Mouse (Mus musculus): ENCODE results near the gene Metap1d. TPM values are rescaled to one million over a fixed set of nuclear protein-coding genes. Genes with fewer than 3 reads are reported as not detected.

Metap1d gene
- polyA plus RNA-seq, 1 experiment from 2014 or later: 13.5 TPM

GRCm38 (mm10) chr2:71541418-71542226 lies 88.5 kb downstream of the Metap1d start:
- no peaks in the 10 kb centered on the region for H3K9me3 ChIP-seq (ENCODE audit: control insufficient read depth)
- H3K36me3 ChIP-seq (ENCODE audit: control insufficient read depth, insufficient read depth): no peaks in the 10 kb centered on the region
- H3K27ac ChIP-seq (ENCODE audit: low read depth, low read length): no peak overlapping the region
- H3K4me3 ChIP-seq (ENCODE audit: low read depth, low read length): 0 out of 2 replicates have a peak overlapping the region, but pooled peaks have one; percentile 11
- H3K9ac ChIP-seq (ENCODE audit: low read depth, low read length): no peak overlapping the region
- WGBS: 2% methylated on average over 37 of the region's 37 CpGs
- H3K4me2 ChIP-seq (replicated peaks; ENCODE audit: low read depth): 0 out of 2 replicates have a peak overlapping the region, but pooled peaks have one; percentile 24
- ATAC-seq: no peak
- H3K27me3 ChIP-seq (replicated peaks; ENCODE audit: control insufficient read depth, insufficient read depth, low read length): peaks cover 97% of the 10 kb centered on the region
- no peak for TF ChIP-seq CTCF (IDR thresholded peaks at IDR 0.05; ENCODE audit: low read depth)
- no peaks in the 10 kb centered on the region for H3K4me1 ChIP-seq (replicated peaks; ENCODE audit: control insufficient read depth, insufficient read depth, low read length)

GRCm38 (mm10) chr2:71542227-71542815 lies 89.2 kb downstream of the Metap1d start:
- H3K4me2 ChIP-seq (replicated peaks; ENCODE audit: low read depth): no peak overlapping the region
- no peak overlapping the region for H3K4me3 ChIP-seq (ENCODE audit: low read depth, low read length)
- H3K4me1 ChIP-seq (replicated peaks; ENCODE audit: control insufficient read depth, insufficient read depth, low read length): no peaks in the 10 kb centered on the region
- no peak overlapping the region for H3K27ac ChIP-seq (ENCODE audit: low read depth, low read length)
- H3K9ac ChIP-seq (ENCODE audit: low read depth, low read length): no peak overlapping the region
- no peak for ATAC-seq
- 3% methylated on average over 11 of the region's 11 CpGs for WGBS
- H3K27me3 ChIP-seq (replicated peaks; ENCODE audit: control insufficient read depth, insufficient read depth, low read length): peaks cover 95% of the 10 kb centered on the region
- TF ChIP-seq CTCF (IDR thresholded peaks at IDR 0.05; ENCODE audit: low read depth): no peak
- no peaks in the 10 kb centered on the region for H3K9me3 ChIP-seq (ENCODE audit: control insufficient read depth)
- no peaks in the 10 kb centered on the region for H3K36me3 ChIP-seq (ENCODE audit: control insufficient read depth, insufficient read depth)

GRCm38 (mm10) chr2:71542816-71543301 lies 89.8 kb downstream of the Metap1d start:
- H3K9me3 ChIP-seq (ENCODE audit: control insufficient read depth): no peaks in the 10 kb centered on the region
- H3K27me3 ChIP-seq (replicated peaks; ENCODE audit: control insufficient read depth, insufficient read depth, low read length): peaks cover 91% of the 10 kb centered on the region
- H3K9ac ChIP-seq (ENCODE audit: low read depth, low read length): no peak overlapping the region
- peak overlapping the region; percentile 32 for H3K4me2 ChIP-seq (replicated peaks; ENCODE audit: low read depth)
- ATAC-seq: 0 out of 2 replicates have a peak, but pooled peaks have one; percentile 14
- under 1% methylated on average over 29 of the region's 30 CpGs for WGBS
- no peak overlapping the region for H3K27ac ChIP-seq (ENCODE audit: low read depth, low read length)
- H3K4me1 ChIP-seq (replicated peaks; ENCODE audit: control insufficient read depth, insufficient read depth, low read length): no peaks in the 10 kb centered on the region
- no peaks in the 10 kb centered on the region for H3K36me3 ChIP-seq (ENCODE audit: control insufficient read depth, insufficient read depth)
- no peak for TF ChIP-seq CTCF (IDR thresholded peaks at IDR 0.05; ENCODE audit: low read depth)
- peak overlapping the region; percentile 20; the same call in 1 of the 2 replicates for H3K4me3 ChIP-seq (ENCODE audit: low read depth, low read length)

GRCm38 (mm10) chr2:71543531-71543930 lies 90.5 kb downstream of the Metap1d start:
- no peak for ATAC-seq
- Histone ChIP-seq H3K9ac (ENCODE audit: low read depth, low read length) (no peak overlapping the region), H3K27me3 (replicated peaks; ENCODE audit: control insufficient read depth, insufficient read depth, low read length) (peaks cover 91% of the 10 kb centered on the region), H3K9me3 (ENCODE audit: control insufficient read depth) (no peaks in the 10 kb centered on the region), H3K4me2 (replicated peaks; ENCODE audit: low read depth) (no peak overlapping the region), H3K36me3 (ENCODE audit: control insufficient read depth, insufficient read depth) (no peaks in the 10 kb centered on the region), H3K4me1 (replicated peaks; ENCODE audit: control insufficient read depth, insufficient read depth, low read length) (no peaks in the 10 kb centered on the region), H3K27ac (ENCODE audit: low read depth, low read length) (no peak overlapping the region), H3K4me3 (ENCODE audit: low read depth, low read length) (0 out of 2 replicates have a peak overlapping the region, but pooled peaks have one; percentile 37)
- WGBS: 4% methylated on average over 9 of the region's 9 CpGs
- no peak for TF ChIP-seq CTCF (IDR thresholded peaks at IDR 0.05; ENCODE audit: low read depth)

GRCm38 (mm10) chr2:71543948-71544347 lies 90.9 kb downstream of the Metap1d start:
- Histone ChIP-seq H3K4me2 (replicated peaks; ENCODE audit: low read depth) (no peak overlapping the region), H3K36me3 (ENCODE audit: control insufficient read depth, insufficient read depth) (no peaks in the 10 kb centered on the region), H3K27me3 (replicated peaks; ENCODE audit: control insufficient read depth, insufficient read depth, low read length) (peaks cover 91% of the 10 kb centered on the region), H3K9me3 (ENCODE audit: control insufficient read depth) (no peaks in the 10 kb centered on the region), H3K27ac (ENCODE audit: low read depth, low read length) (no peak overlapping the region), H3K4me1 (replicated peaks; ENCODE audit: control insufficient read depth, insufficient read depth, low read length) (no peaks in the 10 kb centered on the region), H3K9ac (ENCODE audit: low read depth, low read length) (no peak overlapping the region), H3K4me3 (ENCODE audit: low read depth, low read length) (0 out of 2 replicates have a peak overlapping the region, but pooled peaks have one; percentile 37)
- WGBS: 4% methylated on average over 20 of the region's 20 CpGs
- no peak for ATAC-seq
- TF ChIP-seq CTCF (IDR thresholded peaks at IDR 0.05; ENCODE audit: low read depth): no peak
